ENCODE assay signal across 8 mouse cellular contexts in the genomic region with DNA sequence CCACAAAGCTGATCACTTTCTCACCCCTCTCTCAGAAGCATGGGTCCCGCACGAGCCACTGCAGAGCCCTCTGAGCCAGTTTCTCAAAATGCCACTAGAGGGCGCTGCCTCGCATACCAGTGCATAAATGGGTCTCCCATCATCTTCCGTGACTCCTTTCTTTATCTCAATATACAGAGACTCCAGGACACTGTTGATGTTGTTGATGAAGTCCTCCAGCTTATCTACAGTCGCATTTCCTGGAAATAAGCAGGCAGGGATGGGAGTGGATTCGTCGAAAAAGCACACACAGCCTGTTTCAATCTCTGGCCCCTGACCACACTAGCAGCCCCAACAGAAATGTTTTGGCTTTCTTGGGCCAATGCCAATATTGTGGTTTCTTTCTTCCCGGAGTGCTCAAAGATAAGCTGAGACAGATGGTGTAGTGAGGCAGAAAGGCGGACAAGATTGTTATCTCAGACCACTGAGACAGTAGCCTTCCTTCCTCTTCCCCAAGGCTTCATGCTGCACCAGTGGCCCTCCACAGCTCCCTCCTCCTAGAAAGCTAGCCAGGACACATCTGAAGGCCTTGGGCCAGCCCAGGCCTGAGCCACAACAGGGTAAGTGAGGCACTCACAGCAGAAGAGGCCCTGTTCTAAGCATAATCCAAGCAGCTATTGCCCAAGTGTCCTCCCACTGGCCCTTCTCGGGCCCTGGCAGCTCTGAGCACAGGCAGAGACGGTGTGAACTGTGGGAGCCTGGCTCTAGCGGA. TPM values are rescaled to one million over a fixed set of nuclear protein-coding genes. Genes with fewer than 3 reads are reported as not detected.
DNase-seq lines count a peak whose midpoint lies in the region; ATAC-seq and TF ChIP-seq lines count a peak whose summit lies in the region.

No protein-coding gene starts in this region.

- DNase-seq in Patski (ENCODE audit: low read depth, low spot score): peak; percentile 43
- peak; percentile 86 to 88 for DNase-seq in cerebellum, postnatal 14 days
- DNase-seq in frontal cortex, postnatal 25 days (ENCODE audit: low spot score in 2 of 2): peak; percentile 64 to 68
- DNase-seq in hindbrain, embryonic 14.5 days (ENCODE audit: low spot score): peak; percentile 86
- peak; percentile 71 to 74 for DNase-seq in layer of hippocampus, postnatal 36 days
- DNase-seq in lung, postnatal 36 days: peak; percentile 93
- peak; percentile 82 for DNase-seq in retina, postnatal 1 day
- DNase-seq in thymus, postnatal 4 days: peak; percentile 90

- peak; percentile 95 for TF ChIP-seq CTCF in Patski (IDR thresholded peaks at IDR 0.05)

- in situ Hi-C loops in Patski (cut with MboI; ENCODE audit: low pct_unique_long_range_greater_than_20kb): loop anchor here (5.0 to 25.0 kb wide), 2 partner anchors 100 to 615 kb away; a partner anchor contains a TSS

- 33% methylated on average over 13 of the region's 13 CpGs for WGBS in hindbrain, embryonic 14.5 days

- no peaks in the 10 kb centered on the region for H3K27me3 ChIP-seq in Patski
- no peaks in the 10 kb centered on the region for H3K27me3 ChIP-seq in hindbrain, embryonic 14.5 days (ENCODE audit: control insufficient read depth, insufficient read depth, low read length)

- H3K36me3 ChIP-seq in hindbrain, embryonic 14.5 days (replicated peaks; ENCODE audit: control insufficient read depth, insufficient read depth): peaks cover 31% of the 10 kb centered on the region

- ATAC-seq in Patski: peak; percentile 82
- peak; percentile 66; the same call in 1 of the 2 replicates for ATAC-seq in hindbrain, embryonic 14.5 days (ENCODE audit: low FRiP score)

- CTCF ChIA-PET in Patski (lab: Charles Lee): interaction anchor here (0.7 to 3.8 kb wide), 28 partner anchors 10 to 171 kb away, joined by 3 to 34 read pairs (median 4); a partner anchor contains a TSS

- no peak overlapping the region for H3K4me3 ChIP-seq in hindbrain, embryonic 14.5 days (replicated peaks; ENCODE audit: low read length)

- no peaks in the 10 kb centered on the region for H3K9me3 ChIP-seq in hindbrain, embryonic 14.5 days (ENCODE audit: control insufficient read depth, low read length)

- peak overlapping the region; percentile 55 for H3K27ac ChIP-seq in hindbrain, embryonic 14.5 days

- H3K9ac ChIP-seq in hindbrain, embryonic 14.5 days: no peak overlapping the region

- peaks cover 14% of the 10 kb centered on the region for H3K4me1 ChIP-seq in hindbrain, embryonic 14.5 days (replicated peaks; ENCODE audit: control insufficient read depth, insufficient read depth, low read length)

- POLR2A ChIA-PET in Patski (lab: Charles Lee): interaction anchor here (1.3 kb wide), 1 partner anchor 109 kb away, joined by 9 read pairs; no protein-coding TSS in a partner anchor

- H3K4me2 ChIP-seq in hindbrain, embryonic 14.5 days (replicated peaks): no peak overlapping the region

RNA-seq across cellular contexts. Expression of a gene that starts 19.2 kb away (rescaled TPM):
- 74.0 TPM for polyA plus RNA-seq in Patski (2021)
- 86.0 and 94.8 TPM in 2 replicates for polyA plus RNA-seq in hindbrain, embryonic 14.5 days (2014; fragmentation: Nextera tagmentation; extraction: Ambion mirVana)
- total RNA-seq in layer of hippocampus, postnatal 36 days (2021): 10 to 100 TPM; 14.8 to 18.1 TPM

RNA-seq across cellular contexts. Expression of a gene that starts 27.7 kb away (rescaled TPM):
- polyA plus RNA-seq in Patski (2021): 1.0 TPM
- 4.1 and 5.2 TPM in 2 replicates for polyA plus RNA-seq in hindbrain, embryonic 14.5 days (2014; fragmentation: Nextera tagmentation; extraction: Ambion mirVana)
- total RNA-seq in layer of hippocampus, postnatal 36 days (2021): 1 to 10 TPM; 3.5 to 3.9 TPM

Comparison
In these comparisons a context has a peak if more than half of its experiments do, and no peak if none do; other contexts are left out.
1. DNase-seq: peak in every context shown above with its lines; median percentile 93 in lung, postnatal 36 days; 90 in thymus, postnatal 4 days; 87 in cerebellum, postnatal 14 days; 86 in hindbrain, embryonic 14.5 days; 82 in retina, postnatal 1 day; 72 in layer of hippocampus, postnatal 36 days; 66 in frontal cortex, postnatal 25 days; 43 in Patski.